Mouse (Mus musculus) embryo, embryonic 10.5 days (tissue): ENCODE results near the gene Nelfe.
"Not testable (repeated sequence)": the region's sequence is repeated elsewhere in the genome, so short reads cannot be mapped to it uniquely, and the experiment has no call there.

ENCODE experiments used
- DNase-seq: peaks from one replicate; pipeline ENCODE4 v3.0.0-alpha.2; 2015; ENCODE audit warnings: low spot score

The Nelfe gene

GRCm38 (mm10) chr17:34849722-34850516 lies at the start of gene Nelfe, which contains the start of gene Skiv2l:
Gene Nelfe (plus strand): TSS chr17:34850391.
Gene Skiv2l (minus strand): TSS chr17:34850210.
- peak; percentile 98 for DNase-seq

GRCm38 (mm10) chr17:34800781-34801305 lies 49.3 kb upstream of the Nelfe start:
- DNase-seq: not testable (repeated sequence)

GRCm38 (mm10) chr17:34802756-34803155 lies 47.4 kb upstream of the Nelfe start:
- DNase-seq: not testable (repeated sequence)

- DNase-seq: not testable (repeated sequence)
These were observed 46.8 kb upstream of the Nelfe start for GRCm38 (mm10) chr17:34803367-34803766.

- not testable (repeated sequence) for DNase-seq
These were observed 45.9 kb upstream of the Nelfe start, which contains the start of gene Cyp21a1 for GRCm38 (mm10) chr17:34804301-34804700. Gene Cyp21a1 (minus strand): TSS chr17:34804561.

GRCm38 (mm10) chr17:34804871-34805562 lies 45.2 kb upstream of the Nelfe start:
- no peak for DNase-seq

- no peak for DNase-seq
These were observed 43.0 kb upstream of the Nelfe start for GRCm38 (mm10) chr17:34807176-34807575.

GRCm38 (mm10) chr17:34808599-34809205 lies 41.5 kb upstream of the Nelfe start:
- DNase-seq: no peak

GRCm38 (mm10) chr17:34810411-34810810 lies 39.8 kb upstream of the Nelfe start:
- not testable (repeated sequence) for DNase-seq

- not testable (repeated sequence) for DNase-seq
These were observed 39.4 kb upstream of the Nelfe start for GRCm38 (mm10) chr17:34810811-34811210.

- DNase-seq: no peak
These were observed 38.9 kb upstream of the Nelfe start for GRCm38 (mm10) chr17:34811275-34811674.

GRCm38 (mm10) chr17:34813747-34814146 lies 36.4 kb upstream of the Nelfe start:
- DNase-seq: peak; percentile 5

GRCm38 (mm10) chr17:34814818-34815370 lies 35.3 kb upstream of the Nelfe start:
- no peak for DNase-seq

- DNase-seq: not testable (repeated sequence)
These were observed 19.4 kb upstream of the Nelfe start for GRCm38 (mm10) chr17:34830776-34831175.

- DNase-seq: no peak
These were observed 13.9 kb upstream of the Nelfe start for GRCm38 (mm10) chr17:34836155-34836855.

- DNase-seq: peak; percentile 98
These were observed 13.4 kb upstream of the Nelfe start, which contains the start of the genes Stk19 and Dxo for GRCm38 (mm10) chr17:34836856-34837221. Gene Stk19 (minus strand): TSS chr17:34836945. Gene Dxo (plus strand): TSS chr17:34837019.

GRCm38 (mm10) chr17:34837464-34838324 lies 12.5 kb upstream of the Nelfe start:
- DNase-seq: no peak

GRCm38 (mm10) chr17:34838785-34839184 lies 11.4 kb upstream of the Nelfe start:
- no peak for DNase-seq

- no peak for DNase-seq
These were observed 9.4 kb upstream of the Nelfe start for GRCm38 (mm10) chr17:34840736-34841307.

- DNase-seq: no peak
These were observed 5.3 kb upstream of the Nelfe start for GRCm38 (mm10) chr17:34844884-34845283.
